Mouse (Mus musculus): ENCODE data around the gene Zcchc8. TPM values are rescaled to one million over a fixed set of nuclear protein-coding genes. Genes with fewer than 3 reads are reported as not detected.
"Not testable (repeated sequence)": the region's sequence is repeated elsewhere in the genome, so short reads cannot be mapped to it uniquely, and the experiment has no call there.

Zcchc8 gene
- total RNA-seq (2017): 78.0 and 87.7 TPM in 2 replicates

GRCm38 (mm10) chr5:123720328-123721311 lies at the start of gene Zcchc8:
Gene Zcchc8, minus strand, starts transcription at chr5:123721100.
- peak; percentile 100 for ATAC-seq (ENCODE audit: extremely low read depth, insufficient number of reproducible peaks, low FRiP score, poor library complexity, severe bottlenecking)

DNA sequence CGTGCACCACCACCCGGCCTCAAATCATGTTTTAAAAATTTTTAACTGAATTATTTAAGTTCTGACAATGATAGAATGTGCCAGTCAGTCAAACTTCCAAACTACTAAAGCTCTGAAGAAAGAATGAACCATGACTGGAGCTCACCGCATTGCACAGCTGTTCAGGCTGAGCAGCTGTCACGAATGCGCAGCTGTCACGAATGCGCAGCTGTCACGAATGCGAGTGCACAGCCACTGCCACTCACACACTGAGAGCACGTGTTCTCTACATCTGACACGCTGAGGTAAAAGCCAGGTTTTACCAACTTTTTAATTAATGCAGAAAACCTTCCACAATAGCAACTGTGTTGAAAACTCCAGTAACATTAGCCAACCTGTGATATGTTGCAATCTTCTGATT lies 45.6 kb upstream of the Zcchc8 start:
- not testable (repeated sequence) for ATAC-seq (ENCODE audit: extremely low read depth, insufficient number of reproducible peaks, low FRiP score, poor library complexity, severe bottlenecking)

DNA sequence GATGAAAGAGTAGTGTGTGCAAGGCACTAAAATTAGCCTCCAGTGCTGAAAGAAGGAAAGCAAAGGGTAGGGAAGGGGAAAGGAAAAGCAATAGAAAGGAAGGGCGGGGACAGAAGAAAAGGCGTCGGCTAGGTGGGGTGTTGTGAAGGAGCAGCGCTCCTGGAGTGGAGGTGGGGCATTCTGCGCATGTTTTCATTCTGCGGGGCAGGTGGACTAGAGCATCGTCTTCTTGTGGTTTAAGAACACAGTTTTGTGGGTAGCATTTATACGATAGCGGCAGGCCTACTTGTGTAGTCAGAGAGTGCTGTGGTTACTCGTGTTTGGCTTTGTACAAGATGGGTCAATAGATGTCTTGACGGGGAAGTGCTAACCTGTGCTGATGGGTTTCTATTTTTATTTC lies 44.6 kb upstream of the Zcchc8 start:
- no peak for ATAC-seq (ENCODE audit: extremely low read depth, insufficient number of reproducible peaks, low FRiP score, poor library complexity, severe bottlenecking)

GRCm38 (mm10) chr5:123749065-123750064 lies 28.5 kb upstream of the Zcchc8 start, which contains the start of the genes Rsrc2 and Kntc1:
Gene Rsrc2, minus strand, starts transcription at chr5:123749414.
Gene Kntc1, plus strand, starts transcription at chr5:123749716.
- peak; percentile 98 for ATAC-seq (ENCODE audit: extremely low read depth, insufficient number of reproducible peaks, low FRiP score, poor library complexity, severe bottlenecking)

DNA sequence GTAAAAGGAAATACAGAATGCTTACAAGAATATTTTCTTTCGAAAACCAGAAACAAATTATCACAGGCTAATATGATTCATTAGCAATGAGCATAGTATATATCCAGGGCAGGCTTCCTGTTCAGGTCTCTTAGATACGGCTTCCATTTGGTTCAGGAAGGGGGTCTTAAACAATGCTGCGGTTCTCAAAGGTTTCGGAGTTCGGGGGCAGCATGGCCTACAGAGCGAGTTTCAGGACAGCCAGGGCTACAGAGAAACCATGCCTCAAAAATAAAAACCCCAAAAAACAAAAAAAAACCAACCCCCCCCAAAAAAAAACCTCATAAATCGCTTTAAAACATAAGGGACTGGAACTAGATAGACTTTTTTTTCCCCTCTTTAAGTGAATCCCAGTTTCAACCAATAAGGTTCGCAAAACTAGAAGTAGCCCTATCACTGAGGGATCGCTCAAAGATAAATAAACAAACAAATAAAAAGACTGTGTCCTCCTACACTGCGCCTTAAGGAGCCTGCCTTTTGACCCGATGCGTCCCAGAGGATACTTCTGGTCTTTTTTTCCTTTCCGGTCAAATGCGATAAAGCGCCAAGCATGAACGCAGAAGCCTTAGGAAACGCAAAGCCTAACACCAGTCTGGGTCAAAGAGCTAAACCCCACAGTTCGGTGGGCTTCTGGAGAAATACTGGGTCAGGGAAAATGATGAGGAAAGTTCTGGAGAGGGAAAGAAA lies 27.6 kb upstream of the Zcchc8 start:
- ATAC-seq (ENCODE audit: extremely low read depth, insufficient number of reproducible peaks, low FRiP score, poor library complexity, severe bottlenecking): no peak

- no peak for ATAC-seq (ENCODE audit: extremely low read depth, insufficient number of reproducible peaks, low FRiP score, poor library complexity, severe bottlenecking)
Measured at GRCm38 (mm10) chr5:123747604-123748003, 26.7 kb upstream of the Zcchc8 start.

GRCm38 (mm10) chr5:123746253-123746652 lies 25.4 kb upstream of the Zcchc8 start:
- ATAC-seq (ENCODE audit: extremely low read depth, insufficient number of reproducible peaks, low FRiP score, poor library complexity, severe bottlenecking): no peak

GRCm38 (mm10) chr5:123744358-123744757 lies 23.5 kb upstream of the Zcchc8 start:
- ATAC-seq (ENCODE audit: extremely low read depth, insufficient number of reproducible peaks, low FRiP score, poor library complexity, severe bottlenecking): no peak

GRCm38 (mm10) chr5:123730981-123731380 lies 10.1 kb upstream of the Zcchc8 start:
- no peak for ATAC-seq (ENCODE audit: extremely low read depth, insufficient number of reproducible peaks, low FRiP score, poor library complexity, severe bottlenecking)

DNA sequence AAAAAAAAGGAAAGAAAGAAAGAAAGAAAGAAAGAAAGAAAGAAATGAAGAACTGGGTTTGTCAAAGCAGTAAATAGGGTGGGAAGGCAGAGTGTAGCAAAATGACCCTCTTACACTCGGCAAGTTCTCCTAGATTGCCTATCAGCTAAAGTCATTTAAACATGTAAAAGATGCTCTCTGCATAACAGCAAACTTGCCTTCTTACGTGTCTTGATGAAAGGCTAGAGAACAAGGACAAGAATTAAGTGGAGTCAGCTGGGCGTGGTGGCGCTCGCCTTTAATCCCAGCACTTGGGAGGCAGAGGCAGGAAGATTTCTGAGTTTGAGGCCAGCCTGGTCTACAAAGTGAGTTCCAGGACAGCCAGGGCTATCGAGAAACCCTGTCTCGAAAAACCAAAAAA lies 2.9 kb upstream of the Zcchc8 start:
- ATAC-seq (ENCODE audit: extremely low read depth, insufficient number of reproducible peaks, low FRiP score, poor library complexity, severe bottlenecking): not testable (repeated sequence)

- no peak for ATAC-seq (ENCODE audit: extremely low read depth, insufficient number of reproducible peaks, low FRiP score, poor library complexity, severe bottlenecking)
Measured at GRCm38 (mm10) chr5:123714622-123715021, 6.3 kb downstream of the Zcchc8 start.

GRCm38 (mm10) chr5:123713782-123714181 lies 7.1 kb downstream of the Zcchc8 start:
- ATAC-seq (ENCODE audit: extremely low read depth, insufficient number of reproducible peaks, low FRiP score, poor library complexity, severe bottlenecking): peak; percentile 95

- ATAC-seq (ENCODE audit: extremely low read depth, insufficient number of reproducible peaks, low FRiP score, poor library complexity, severe bottlenecking): no peak
Measured at GRCm38 (mm10) chr5:123709571-123709970, 11.3 kb downstream of the Zcchc8 start.

GRCm38 (mm10) chr5:123708598-123708997 lies 12.3 kb downstream of the Zcchc8 start:
- ATAC-seq (ENCODE audit: extremely low read depth, insufficient number of reproducible peaks, low FRiP score, poor library complexity, severe bottlenecking): no peak

DNA sequence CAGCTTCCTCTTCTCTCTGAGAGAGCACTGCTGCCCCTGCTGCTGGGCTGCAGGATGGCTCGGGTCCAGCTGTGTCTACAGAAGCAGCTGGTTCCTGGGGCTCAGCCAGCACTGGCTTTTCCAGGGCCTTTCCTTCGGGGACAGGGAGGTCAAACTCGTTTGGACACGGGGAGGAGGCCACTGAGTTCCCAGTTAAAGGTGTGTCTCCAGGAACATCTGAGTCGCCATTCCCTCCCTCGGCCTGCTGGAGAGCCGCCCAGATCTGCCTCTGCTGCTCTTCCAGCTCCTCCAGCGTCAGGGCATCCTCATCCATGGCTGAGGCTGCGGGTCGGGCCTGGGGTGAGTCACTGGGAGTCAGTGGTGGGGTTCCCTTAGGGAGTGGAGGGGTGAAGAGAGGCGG lies 20.3 kb downstream of the Zcchc8 start:
- ATAC-seq (ENCODE audit: extremely low read depth, insufficient number of reproducible peaks, low FRiP score, poor library complexity, severe bottlenecking): no peak

- peak; percentile 76 for ATAC-seq (ENCODE audit: extremely low read depth, insufficient number of reproducible peaks, low FRiP score, poor library complexity, severe bottlenecking)
Measured at GRCm38 (mm10) chr5:123699198-123699597, 21.7 kb downstream of the Zcchc8 start.

GRCm38 (mm10) chr5:123696961-123697360 lies 23.9 kb downstream of the Zcchc8 start:
- ATAC-seq (ENCODE audit: extremely low read depth, insufficient number of reproducible peaks, low FRiP score, poor library complexity, severe bottlenecking): no peak

- no peak for ATAC-seq (ENCODE audit: extremely low read depth, insufficient number of reproducible peaks, low FRiP score, poor library complexity, severe bottlenecking)
Measured at GRCm38 (mm10) chr5:123696244-123696643, 24.7 kb downstream of the Zcchc8 start.

- ATAC-seq (ENCODE audit: extremely low read depth, insufficient number of reproducible peaks, low FRiP score, poor library complexity, severe bottlenecking): no peak
Measured at GRCm38 (mm10) chr5:123694468-123694867, 26.4 kb downstream of the Zcchc8 start.

All from neutrophil, adult 5-6 weeks (primary cell).